Mouse (Mus musculus): ENCODE data around the gene Tubgcp2. TPM values are rescaled to one million over a fixed set of nuclear protein-coding genes. Genes with fewer than 3 reads are reported as not detected.
A peak's percentile ranks its signal among the peaks of the same experiment; 100 is the strongest.

The Tubgcp2 gene
- polyA plus RNA-seq, 1 experiment, result 9.1 TPM

DNA sequence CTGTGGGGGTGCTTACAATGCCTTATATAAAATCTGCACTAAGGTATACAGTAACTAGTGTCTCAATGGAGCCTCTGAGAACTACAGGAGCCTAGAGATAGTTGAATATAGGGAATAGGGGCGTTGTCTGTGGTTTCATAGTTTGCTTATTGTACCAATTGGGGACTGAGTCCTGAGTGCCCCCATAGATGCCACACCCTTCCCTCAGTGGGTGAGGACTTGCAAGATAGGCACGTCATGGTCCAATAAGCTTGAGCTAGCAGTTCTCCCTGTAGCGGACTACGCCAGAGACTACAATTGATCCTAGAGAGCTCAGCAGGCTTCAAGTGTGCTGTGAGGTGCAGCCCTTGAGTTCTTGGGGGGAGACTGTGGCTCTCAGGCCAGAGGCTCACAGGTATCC lies 81.0 kb downstream of the Tubgcp2 start:
- no peaks in the 10 kb centered on the region for H3K4me1 ChIP-seq (ENCODE audit: control insufficient read depth, insufficient read depth, insufficient read length, low read length)
- H3K4me3 ChIP-seq (ENCODE audit: insufficient read depth, low read depth, low read length), result no peak overlapping the region
- no peak overlapping the region for H3K27ac ChIP-seq (replicated peaks; ENCODE audit: low read depth, low read length)

- Histone ChIP-seq H3K27ac (replicated peaks; ENCODE audit: low read depth, low read length) (no peak overlapping the region), H3K4me1 (ENCODE audit: control insufficient read depth, insufficient read depth, insufficient read length, low read length) (no peaks in the 10 kb centered on the region), H3K4me3 (ENCODE audit: insufficient read depth, low read depth, low read length) (no peak overlapping the region)
These were observed 84.4 kb downstream of the Tubgcp2 start for GRCm38 (mm10) chr7:139951991-139952633.

DNA sequence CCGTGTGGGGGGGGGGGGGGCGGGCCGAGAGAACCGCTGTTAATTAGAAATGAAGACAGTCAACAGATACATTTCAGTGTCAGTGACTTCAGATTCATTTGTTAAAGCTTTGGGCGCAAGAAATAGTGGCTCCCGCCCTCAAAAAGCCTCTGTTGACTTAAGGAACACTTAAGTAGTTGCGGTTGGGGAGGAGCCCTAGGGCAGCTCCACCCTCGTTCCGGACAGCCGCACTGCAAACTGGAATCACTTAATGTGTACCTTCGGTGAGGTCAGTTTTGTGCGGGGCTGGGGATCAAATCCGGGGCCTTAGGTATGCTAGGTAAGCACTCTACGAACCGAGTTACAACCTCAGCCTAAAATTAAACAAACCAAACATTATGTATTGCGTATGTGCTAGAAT lies 85.4 kb downstream of the Tubgcp2 start:
- Histone ChIP-seq H3K27ac (replicated peaks; ENCODE audit: low read depth, low read length) (no peak overlapping the region), H3K4me3 (ENCODE audit: insufficient read depth, low read depth, low read length) (peak overlapping the region; percentile 72), H3K4me1 (ENCODE audit: control insufficient read depth, insufficient read depth, insufficient read length, low read length) (no peaks in the 10 kb centered on the region)

DNA sequence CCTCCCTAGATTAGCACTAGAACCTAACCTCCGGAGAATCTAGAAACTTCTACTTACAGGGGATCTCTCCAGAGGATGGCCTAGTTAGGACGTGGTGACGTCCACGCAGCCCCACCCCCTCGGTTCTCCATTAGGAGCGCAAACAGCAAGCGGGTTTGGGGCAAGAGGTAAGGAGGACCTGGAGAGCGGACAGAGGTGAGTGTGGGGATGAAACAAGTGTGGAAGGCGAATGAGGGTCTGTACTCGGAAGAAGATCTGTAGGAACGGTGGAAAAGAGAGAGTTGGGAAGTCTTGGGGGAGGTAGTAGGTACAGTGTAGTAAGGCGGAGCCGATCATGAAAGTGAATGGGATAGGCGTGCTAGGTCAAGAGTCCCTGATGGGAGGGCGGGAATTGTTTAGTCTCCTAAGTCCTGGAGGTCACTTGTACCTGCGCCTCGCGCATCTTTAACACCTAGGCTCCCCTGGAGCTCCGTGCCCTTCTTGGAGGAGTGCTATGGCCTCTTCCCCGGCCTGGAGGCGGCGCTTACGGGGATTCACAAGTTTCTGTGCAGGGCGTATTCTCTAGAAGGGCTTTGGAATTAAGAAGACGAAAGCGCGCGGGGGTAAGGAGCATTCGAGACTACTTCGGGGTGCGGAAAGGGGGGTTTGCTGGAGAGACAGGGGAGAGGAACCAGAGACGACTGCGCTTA lies 86.0 kb downstream of the Tubgcp2 start:
- peak overlapping the region; percentile 26 for H3K27ac ChIP-seq (replicated peaks; ENCODE audit: low read depth, low read length)
- no peaks in the 10 kb centered on the region for H3K4me1 ChIP-seq (ENCODE audit: control insufficient read depth, insufficient read depth, insufficient read length, low read length)
- H3K4me3 ChIP-seq (ENCODE audit: insufficient read depth, low read depth, low read length), result peak overlapping the region; percentile 72

GRCm38 (mm10) chr7:139949893-139950282 lies 86.6 kb downstream of the Tubgcp2 start:
- H3K4me3 ChIP-seq (ENCODE audit: insufficient read depth, low read depth, low read length), result peak overlapping the region; percentile 72
- no peaks in the 10 kb centered on the region for H3K4me1 ChIP-seq (ENCODE audit: control insufficient read depth, insufficient read depth, insufficient read length, low read length)
- H3K27ac ChIP-seq (replicated peaks; ENCODE audit: low read depth, low read length), result peak overlapping the region; percentile 26; the same call in 1 of the 2 replicates

- no peaks in the 10 kb centered on the region for H3K4me1 ChIP-seq (ENCODE audit: control insufficient read depth, insufficient read depth, insufficient read length, low read length)
- no peak overlapping the region for H3K4me3 ChIP-seq (ENCODE audit: insufficient read depth, low read depth, low read length)
- no peak overlapping the region for H3K27ac ChIP-seq (replicated peaks; ENCODE audit: low read depth, low read length)
These were observed 90.4 kb downstream of the Tubgcp2 start for GRCm38 (mm10) chr7:139946032-139946431.

Other genes starting within 250 kb of the Tubgcp2 start
- gene Adgra1, start 202.5 kb downstream of the Tubgcp2 start, polyA plus RNA-seq (2012; ENCODE audit: insufficient read depth, insufficient read length, missing spikeins), result not detected in 2 replicates
- gene Kndc1, start 142.0 kb downstream of the Tubgcp2 start, polyA plus RNA-seq (2012; ENCODE audit: insufficient read depth, insufficient read length, missing spikeins), result 0.32 TPM in 1 of 2 replicates, not detected in the other
- not detected in 2 replicates for gene Utf1, start 92.9 kb downstream of the Tubgcp2 start, polyA plus RNA-seq (2012; ENCODE audit: insufficient read depth, insufficient read length, missing spikeins)
- not detected in 2 replicates for gene 6430531B16Rik, start 57.9 kb downstream of the Tubgcp2 start, polyA plus RNA-seq (2012; ENCODE audit: insufficient read depth, insufficient read length, missing spikeins)
- 3.0 TPM in 1 of 2 replicates, not detected in the other for gene Adam8, start 44.1 kb downstream of the Tubgcp2 start, polyA plus RNA-seq (2012; ENCODE audit: insufficient read depth, insufficient read length, missing spikeins)
- 12.9 and 13.9 TPM in 2 replicates for gene Zfp511, start 278 bp downstream of the Tubgcp2 start, polyA plus RNA-seq (2012; ENCODE audit: insufficient read depth, insufficient read length, missing spikeins)
- gene Msx3, start 12.4 kb upstream of the Tubgcp2 start, polyA plus RNA-seq (2012; ENCODE audit: insufficient read depth, insufficient read length, missing spikeins), result not detected in 2 replicates
- not detected in 2 replicates for gene Caly, start 45.9 kb upstream of the Tubgcp2 start, polyA plus RNA-seq (2012; ENCODE audit: insufficient read depth, insufficient read length, missing spikeins)
- gene Prap1, start 56.7 kb upstream of the Tubgcp2 start, polyA plus RNA-seq (2012; ENCODE audit: insufficient read depth, insufficient read length, missing spikeins), result not detected in 2 replicates
- gene Fuom, start 65.8 kb upstream of the Tubgcp2 start, polyA plus RNA-seq (2012; ENCODE audit: insufficient read depth, insufficient read length, missing spikeins), result 211 and 236 TPM in 2 replicates
- 45.1 and 45.3 TPM in 2 replicates for gene Paox, start 79.1 kb upstream of the Tubgcp2 start, polyA plus RNA-seq (2012; ENCODE audit: insufficient read depth, insufficient read length, missing spikeins)
- gene Echs1, start 79.8 kb upstream of the Tubgcp2 start, polyA plus RNA-seq (2012; ENCODE audit: insufficient read depth, insufficient read length, missing spikeins), result 1,018 and 1,090 TPM in 2 replicates
- gene Mtg1, start 100.9 kb upstream of the Tubgcp2 start, polyA plus RNA-seq (2012; ENCODE audit: insufficient read depth, insufficient read length, missing spikeins), result 49.2 and 54.7 TPM in 2 replicates
- not detected in 2 replicates for gene Sprn, start 118.2 kb upstream of the Tubgcp2 start, polyA plus RNA-seq (2012; ENCODE audit: insufficient read depth, insufficient read length, missing spikeins)
- not detected in 2 replicates for gene Olfr522, start 128.1 kb upstream of the Tubgcp2 start, polyA plus RNA-seq (2012; ENCODE audit: insufficient read depth, insufficient read length, missing spikeins)
- gene Olfr523, start 136.5 kb upstream of the Tubgcp2 start, polyA plus RNA-seq (2012; ENCODE audit: insufficient read depth, insufficient read length, missing spikeins), result not detected in 2 replicates
- gene Olfr524, start 169.3 kb upstream of the Tubgcp2 start, polyA plus RNA-seq (2012; ENCODE audit: insufficient read depth, insufficient read length, missing spikeins), result not detected in 2 replicates
- gene Cd163l1, start 181.6 kb upstream of the Tubgcp2 start, polyA plus RNA-seq (2012; ENCODE audit: insufficient read depth, insufficient read length, missing spikeins), result not detected in 2 replicates
- not detected in 2 replicates for gene 5830411N06Rik, start 210.6 kb upstream of the Tubgcp2 start, polyA plus RNA-seq (2012; ENCODE audit: insufficient read depth, insufficient read length, missing spikeins)

All from brown adipose tissue, adult 24 weeks (tissue).